Mouse (Mus musculus): ENCODE results near the gene Gm4907. TPM values are rescaled to one million over a fixed set of nuclear protein-coding genes. Genes with fewer than 3 reads are reported as not detected.
"Not testable (repeated sequence)": the region's sequence is repeated elsewhere in the genome, so short reads cannot be mapped to it uniquely, and the experiment has no call there.

Gene Gm4907
- not detected in 2 replicates for polyA plus RNA-seq (2012; rRNA removed)

DNA sequence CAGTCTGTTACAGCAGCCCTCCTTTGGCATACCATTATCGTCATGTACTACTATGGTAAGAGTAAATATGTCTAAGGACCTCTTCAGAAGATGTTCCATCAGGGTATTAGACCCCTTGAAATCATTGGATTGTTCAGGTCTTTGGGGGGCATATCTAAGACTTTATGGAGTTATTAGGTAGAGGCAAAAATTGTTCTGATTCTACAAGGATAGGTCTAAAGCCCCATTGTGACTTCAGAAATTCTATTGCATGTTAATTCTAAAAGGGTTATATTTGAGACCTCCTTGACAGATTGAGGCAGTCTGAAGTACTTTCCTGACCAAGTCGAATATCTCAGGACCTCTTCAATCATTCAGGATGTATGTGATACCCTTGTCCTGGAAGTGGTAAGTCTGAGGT lies at the start of gene Gm4907:
Gm4907 (plus strand) TSS at position 301 of the 400 bp plus-strand sequence.
- H3K4me3 ChIP-seq (ENCODE audit: control insufficient read depth, insufficient read depth, low read length); H3K36me3 ChIP-seq (ENCODE audit: control insufficient read depth, insufficient read depth, low read length); H3K4me1 ChIP-seq (replicated peaks; ENCODE audit: control insufficient read depth, insufficient read depth, low read length); H3K27me3 ChIP-seq (ENCODE audit: control insufficient read depth, insufficient read depth, low read length); DNase-seq; H3K27ac ChIP-seq (ENCODE audit: control insufficient read depth, insufficient read depth, low read length): not testable (repeated sequence)
- WGBS: 84% methylated on average over 2 of the region's 2 CpGs

DNA sequence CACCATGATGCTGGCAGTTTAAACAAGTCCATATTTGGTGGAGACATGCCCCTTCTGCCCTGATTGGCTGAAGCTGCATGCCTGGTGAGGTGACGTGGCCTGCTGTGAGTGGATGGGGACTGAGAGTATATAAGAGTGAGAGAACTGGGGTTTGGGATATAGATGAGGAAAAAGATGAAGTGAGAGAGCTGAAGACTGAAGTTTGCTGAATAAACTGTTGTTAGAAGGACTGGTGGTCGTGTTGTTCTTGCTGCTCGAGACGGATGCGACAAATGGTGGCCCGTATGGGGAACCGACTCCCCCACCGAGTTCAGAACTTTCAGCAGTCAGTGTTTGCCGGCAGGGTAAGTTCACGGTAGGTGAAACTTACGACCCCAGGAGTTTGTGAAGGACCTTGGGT lies 48.6 kb upstream of the Gm4907 start:
- WGBS: 95% methylated on average over 11 of the region's 11 CpGs

DNA sequence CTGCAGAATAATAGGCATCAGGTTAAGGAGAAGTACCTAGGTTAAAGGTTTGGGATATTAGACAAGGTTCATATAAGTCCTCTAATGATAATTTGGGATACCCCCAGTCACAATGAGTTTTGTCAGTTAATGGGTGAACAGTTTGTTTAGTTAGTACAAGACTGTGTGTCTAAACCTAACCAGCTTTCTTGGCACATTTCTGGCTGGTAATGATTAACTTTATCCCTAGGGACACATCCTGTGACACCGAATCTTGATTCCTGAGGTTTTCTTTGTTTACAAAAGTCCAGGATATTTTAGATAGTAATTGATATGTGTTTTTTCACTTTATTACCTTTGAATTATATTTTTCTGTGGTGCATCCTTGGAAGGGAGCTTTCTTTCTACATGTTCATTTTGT lies 41.4 kb upstream of the Gm4907 start:
- no peaks in the 10 kb centered on the region for H3K27me3 ChIP-seq (ENCODE audit: control insufficient read depth, insufficient read depth, low read length)
- H3K36me3 ChIP-seq (ENCODE audit: control insufficient read depth, insufficient read depth, low read length): no peaks in the 10 kb centered on the region
- no peak overlapping the region for H3K27ac ChIP-seq (ENCODE audit: control insufficient read depth, insufficient read depth, low read length)
- no peak for DNase-seq
- H3K4me3 ChIP-seq (ENCODE audit: control insufficient read depth, insufficient read depth, low read length): no peak overlapping the region
- H3K4me1 ChIP-seq (replicated peaks; ENCODE audit: control insufficient read depth, insufficient read depth, low read length): no peaks in the 10 kb centered on the region
- TF ChIP-seq POLR2A (IDR thresholded peaks at IDR 0.05; ENCODE audit: control insufficient read depth, extremely low read depth, insufficient read depth, low read length, poor library complexity): no peak
- no peak for TF ChIP-seq CTCF (IDR thresholded peaks at IDR 0.05; ENCODE audit: borderline replicate concordance, control insufficient read depth, extremely low read depth, insufficient read depth, low read length, poor library complexity)
- 88% methylated on average over 1 of the region's 1 CpGs for WGBS

More for the DNA sequence above, 48.6 kb upstream of the Gm4907 start:
- H3K36me3 ChIP-seq (ENCODE audit: control insufficient read depth, insufficient read depth, low read length); H3K4me3 ChIP-seq (ENCODE audit: control insufficient read depth, insufficient read depth, low read length); H3K27me3 ChIP-seq (ENCODE audit: control insufficient read depth, insufficient read depth, low read length); H3K4me1 ChIP-seq (replicated peaks; ENCODE audit: control insufficient read depth, insufficient read depth, low read length); H3K27ac ChIP-seq (ENCODE audit: control insufficient read depth, insufficient read depth, low read length); DNase-seq: not testable (repeated sequence)

DNA sequence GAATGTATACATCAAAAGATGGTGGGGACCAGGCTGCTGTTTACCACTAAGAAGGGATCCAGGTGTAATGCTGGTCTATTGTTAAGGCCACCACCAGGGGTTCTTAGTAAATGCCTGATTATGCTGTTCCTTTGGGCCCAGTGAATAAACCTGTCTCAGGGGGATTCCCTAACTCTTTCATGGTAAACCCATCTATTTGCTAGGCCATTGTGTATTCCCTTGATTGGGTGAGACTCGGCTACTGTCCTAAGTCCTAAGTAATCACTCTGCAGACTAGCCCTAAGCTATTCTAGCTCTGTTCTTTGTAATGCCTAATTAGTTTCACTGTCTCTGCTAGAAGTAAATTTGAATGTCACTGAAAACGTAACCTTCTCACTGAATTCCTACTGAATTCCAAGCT lies 71.8 kb downstream of the Gm4907 start:
- Histone ChIP-seq H3K27me3 (ENCODE audit: control insufficient read depth, insufficient read depth, low read length) (no peaks in the 10 kb centered on the region), H3K27ac (ENCODE audit: control insufficient read depth, insufficient read depth, low read length) (no peak overlapping the region), H3K4me3 (ENCODE audit: control insufficient read depth, insufficient read depth, low read length) (no peak overlapping the region), H3K4me1 (replicated peaks; ENCODE audit: control insufficient read depth, insufficient read depth, low read length) (no peaks in the 10 kb centered on the region), H3K36me3 (ENCODE audit: control insufficient read depth, insufficient read depth, low read length) (no peaks in the 10 kb centered on the region)
- WGBS: 90% methylated on average over 2 of the region's 2 CpGs
- DNase-seq: no peak
- TF ChIP-seq CTCF (IDR thresholded peaks at IDR 0.05; ENCODE audit: borderline replicate concordance, control insufficient read depth, extremely low read depth, insufficient read depth, low read length, poor library complexity) (no peak), POLR2A (IDR thresholded peaks at IDR 0.05; ENCODE audit: control insufficient read depth, extremely low read depth, insufficient read depth, low read length, poor library complexity) (no peak)

Other genes starting within 250 kb of the Gm4907 start
- 8.1 and 9.7 TPM in 2 replicates for gene Wdr44, start 189.5 kb upstream of the Gm4907 start, polyA plus RNA-seq (2012; rRNA removed)
- not detected in 2 replicates for gene Gm4985, start 76.4 kb downstream of the Gm4907 start, polyA plus RNA-seq (2012; rRNA removed)